Comparison of ENCODE assay signal across 17 mouse cellular contexts in genomic region chr6:113990044-113990443, GRCm38 (mm10). TPM values are rescaled to one million over a fixed set of nuclear protein-coding genes. Genes with fewer than 3 reads are reported as not detected.
DNase-seq lines count a peak whose midpoint lies in the region; ATAC-seq and TF ChIP-seq lines count a peak whose summit lies in the region.
"Had no signal": no experiment of that assay in that cellular context is flagged by ENCODE, and none has a peak within 500 bp of the region (broad histone marks: within the 10 kb centered on the region; RNA-seq: fewer than 3 reads in every experiment).

No protein-coding gene starts in this region.

- no peaks in the 10 kb centered on the region for H3K4me1 ChIP-seq in liver, adult 2 months (ENCODE audit: control insufficient read depth, insufficient read depth, low read length)
- H3K4me1 ChIP-seq in liver, embryonic 12.5 days = no peaks in the 10 kb centered on the region
- peaks cover 11% of the 10 kb centered on the region for H3K4me1 ChIP-seq in E14TG2a.4 (replicated peaks; ENCODE audit: low read depth, low read length)
- H3K4me1 ChIP-seq: embryonic facial prominence, embryonic 12.5 days; heart, embryonic 13.5 days; hindbrain, embryonic 12.5 days; limb, embryonic 13.5 days had no signal

- no peaks in the 10 kb centered on the region for H3K9me3 ChIP-seq in liver, embryonic 12.5 days (replicated peaks)
- H3K9me3 ChIP-seq in E14TG2a.4 (ENCODE audit: low read length) = no peaks in the 10 kb centered on the region
- H3K9me3 ChIP-seq: embryonic facial prominence, embryonic 12.5 days; hindbrain, embryonic 12.5 days; limb, embryonic 13.5 days had no signal

- H3K79me2 ChIP-seq in liver, adult 2 months (ENCODE audit: control insufficient read depth, insufficient read depth, low read length) = no peaks in the 10 kb centered on the region

- no peaks in the 10 kb centered on the region for H3K27me3 ChIP-seq in liver, adult 2 months (ENCODE audit: control insufficient read depth, insufficient read depth, low read length)
- H3K27me3 ChIP-seq in liver, embryonic 12.5 days (replicated peaks) = no peaks in the 10 kb centered on the region
- H3K27me3 ChIP-seq in E14TG2a.4 (ENCODE audit: insufficient read depth, low read length) = no peaks in the 10 kb centered on the region
- H3K27me3 ChIP-seq: embryonic facial prominence, embryonic 12.5 days; hindbrain, embryonic 12.5 days; limb, embryonic 13.5 days had no signal

- DNase-seq in gastrocnemius, adult 2 months = no peak
- DNase-seq in gastrocnemius, postnatal 14 days = no peak
- no peak for DNase-seq in liver, adult 2 months (ENCODE audit: extremely low read depth, low read depth, low spot score)
- peak; percentile 1 for DNase-seq in induced T-regulatory cell, adult 2 months (ENCODE audit: low read depth)
- no peak for DNase-seq in right cerebral cortex, adult 18-20 months
- no peak for DNase-seq in adrenal gland, adult 2 months
- DNase-seq: adrenal gland, postnatal 25 days; kidney, adult 11 months; lung, postnatal 10 days had no signal

- no peaks in the 10 kb centered on the region for H3K36me3 ChIP-seq in liver, adult 2 months (ENCODE audit: control insufficient read depth, insufficient read depth, low read length)
- H3K36me3 ChIP-seq in liver, embryonic 12.5 days = no peaks in the 10 kb centered on the region
- no peaks in the 10 kb centered on the region for H3K36me3 ChIP-seq in E14TG2a.4 (ENCODE audit: insufficient read depth, low read length)
- H3K36me3 ChIP-seq: embryonic facial prominence, embryonic 12.5 days; G1E; heart, embryonic 13.5 days; hindbrain, embryonic 12.5 days; limb, embryonic 13.5 days had no signal

- no peak overlapping the region for H3K4me3 ChIP-seq in gastrocnemius, adult 2 months
- no peak overlapping the region for H3K4me3 ChIP-seq in liver, adult 2 months (ENCODE audit: insufficient read depth, low read depth, low read length)
- H3K4me3 ChIP-seq in liver, embryonic 12.5 days = no peak overlapping the region
- no peak overlapping the region for H3K4me3 ChIP-seq in E14TG2a.4 (replicated peaks; ENCODE audit: low read length)
- H3K4me3 ChIP-seq: embryonic facial prominence, embryonic 12.5 days; heart, embryonic 13.5 days; hindbrain, embryonic 12.5 days; limb, embryonic 13.5 days had no signal

- no peak overlapping the region for H3K9ac ChIP-seq in liver, adult 2 months (ENCODE audit: low read depth, low read length)
- H3K9ac ChIP-seq in liver, embryonic 12.5 days = no peak overlapping the region
- H3K9ac ChIP-seq: embryonic facial prominence, embryonic 12.5 days; heart, embryonic 13.5 days; hindbrain, embryonic 12.5 days; limb, embryonic 13.5 days had no signal

- TF ChIP-seq POLR2A in liver, adult 2 months (IDR thresholded peaks at IDR 0.05; ENCODE audit: extremely low read depth, insufficient read depth, low read length) = no peak

- no peak overlapping the region for H3K27ac ChIP-seq in gastrocnemius, adult 2 months
- no peak overlapping the region for H3K27ac ChIP-seq in liver, adult 2 months (replicated peaks; ENCODE audit: insufficient read depth, low read depth, low read length)
- no peak overlapping the region for H3K27ac ChIP-seq in liver, embryonic 12.5 days
- H3K27ac ChIP-seq: embryonic facial prominence, embryonic 12.5 days; heart, embryonic 13.5 days; hindbrain, embryonic 12.5 days; limb, embryonic 13.5 days had no signal

- ATAC-seq in liver, embryonic 12.5 days = no peak

- peak; percentile 18; the same call in 1 of the 2 replicates for TF ChIP-seq CTCF in gastrocnemius, adult 2 months (IDR thresholded peaks at IDR 0.05)
- TF ChIP-seq CTCF in liver, adult 2 months (IDR thresholded peaks at IDR 0.05; ENCODE audit: low read depth, low read length) = peak; percentile 44
- peak; percentile 86 for TF ChIP-seq CTCF in E14TG2a.4 (conservative IDR thresholded peaks at IDR 0.05; ENCODE audit: low read length)

- intact Hi-C loops in gastrocnemius, adult 2 months (cut with DNase I) = no loop called here
- intact Hi-C loops in gastrocnemius, postnatal 14 days (cut with DNase I; ENCODE audit: low total_unique reads) = no loop called here

- H3K4me2 ChIP-seq in liver, embryonic 12.5 days = no peak overlapping the region
- H3K4me2 ChIP-seq: embryonic facial prominence, embryonic 12.5 days; heart, embryonic 13.5 days; hindbrain, embryonic 12.5 days; limb, embryonic 13.5 days had no signal

- WGBS in liver, adult 2 months = 0% methylated on average over 1 of the region's 1 CpGs
- WGBS in liver, embryonic 12.5 days (ENCODE audit: insufficient replicate concordance) = 0% methylated on average over 1 of the region's 1 CpGs

RNA-seq across cellular contexts. Expression of gene Atp2b2, which starts 52.4 kb away (rescaled TPM):
- under 1 TPM; 0.10 to 0.28 TPM for total RNA-seq in gastrocnemius, adult 2 months (2021)
- under 1 TPM; 0.27 to 0.53 TPM for total RNA-seq in gastrocnemius, postnatal 14 days (2021)
- total RNA-seq in liver, adult 2 months (2014; rRNA removed) = 1.1 and 2.5 TPM in 2 replicates
- polyA plus RNA-seq in liver, adult 2 months (2012; rRNA removed) = 1.0 and 1.7 TPM in 2 replicates
- 0.30 and 0.35 TPM in 2 replicates for polyA plus RNA-seq in liver, embryonic 12.5 days (2016; fragmentation: Nextera tagmentation; extraction: Ambion mirVana)
- total RNA-seq in adrenal gland, adult 2 months (2021) = 1 to 10 TPM; 3.9 to 8.5 TPM
- 1.5 and 2.1 TPM in 2 replicates for polyA plus RNA-seq in adrenal gland, adult 2 months (2012; rRNA removed)
- total RNA-seq: megakaryocyte-erythroid progenitor cell, adult 5-6 weeks had no signal
- polyA plus RNA-seq: G1E had no signal

Comparison
In these comparisons a context has a peak if more than half of its experiments do, and no peak if none do; other contexts are left out.
1. CTCF ChIP-seq: peak in every context shown above with its lines; median percentile 86 in E14TG2a.4; 44 in liver, adult 2 months; 18 in gastrocnemius, adult 2 months.